Comparison of ENCODE assay signal across 8 mouse cellular contexts in genomic region chr6:141248691-141249584, GRCm38 (mm10). TPM values are rescaled to one million over a fixed set of nuclear protein-coding genes. Genes with fewer than 3 reads are reported as not detected.
DNase-seq lines count a peak whose midpoint lies in the region; ATAC-seq and TF ChIP-seq lines count a peak whose summit lies in the region.

TSS of gene Pde3a (plus strand) at chr6:141249269.

- H3K4me3 ChIP-seq in erythroblast, embryonic 14.5 days (replicated peaks): peak within 1 kb of the TSS; percentile 32
- H3K4me3 ChIP-seq in heart, adult 2 months: peak within 1 kb of the TSS; percentile 70
- H3K4me3 ChIP-seq in limb, embryonic 11.5 days (ENCODE audit: low read depth, low read length): peak within 1 kb of the TSS; percentile 73

- H3K4me2 ChIP-seq in limb, embryonic 11.5 days (ENCODE audit: low read depth, severe bottlenecking): peak within 1 kb of the TSS; percentile 95

- peaks cover 2% of the 10 kb centered on the region for H3K79me2 ChIP-seq in heart, adult 2 months (replicated peaks; ENCODE audit: control insufficient read depth, insufficient read depth, low read length)

- intact Hi-C loops in heart, adult 2 months (cut with DNase I): loop anchor here (2.0 to 5.0 kb wide), 2 partner anchors 60 to 322 kb away; no protein-coding TSS in a partner anchor
- intact Hi-C loops in left cerebral cortex, postnatal 14 days (cut with DNase I): no loop called here

- H3K9ac ChIP-seq in heart, adult 2 months (ENCODE audit: low read depth, low read length): peak within 1 kb of the TSS; percentile 95
- H3K9ac ChIP-seq in limb, embryonic 11.5 days (ENCODE audit: low read length): peak within 1 kb of the TSS; percentile 79

- H3K27me3 ChIP-seq in erythroblast, embryonic 14.5 days (ENCODE audit: control insufficient read depth): peaks cover 24% of the 10 kb centered on the region
- no peaks in the 10 kb centered on the region for H3K27me3 ChIP-seq in heart, adult 2 months (ENCODE audit: control insufficient read depth, insufficient read depth, low read length)
- no peaks in the 10 kb centered on the region for H3K27me3 ChIP-seq in limb, embryonic 11.5 days (ENCODE audit: control insufficient read depth, insufficient read depth, low read length)

- no peak for TF ChIP-seq EP300 in heart, adult 2 months (IDR thresholded peaks at IDR 0.05; ENCODE audit: insufficient read depth, low read depth, low read length)

- 2% methylated on average over 25 of the region's 28 CpGs for WGBS in heart, adult 2 months
- 1% methylated on average over 25 of the region's 28 CpGs for WGBS in limb, embryonic 11.5 days

- no peak for ATAC-seq in erythroblast, adult 5-6 weeks (replicated peaks; ENCODE audit: low FRiP score, poor library complexity, severe bottlenecking)
- ATAC-seq in limb, embryonic 11.5 days (ENCODE audit: insufficient number of reproducible peaks, low FRiP score, low TSS enrichment, low read depth): 0 out of 2 replicates have a peak, but pooled peaks have one; percentile 28

- H3K9me3 ChIP-seq in erythroblast, embryonic 14.5 days (ENCODE audit: control insufficient read depth, low read length): no peaks in the 10 kb centered on the region
- H3K9me3 ChIP-seq in limb, embryonic 11.5 days (ENCODE audit: control insufficient read depth, low read length): no peaks in the 10 kb centered on the region

- no peak for TF ChIP-seq CTCF in heart, adult 2 months (IDR thresholded peaks at IDR 0.05)

- no peaks in the 10 kb centered on the region for H3K36me3 ChIP-seq in erythroblast, embryonic 14.5 days (ENCODE audit: control insufficient read depth)
- H3K36me3 ChIP-seq in heart, adult 2 months (ENCODE audit: control insufficient read depth, insufficient read depth, low read length): no peaks in the 10 kb centered on the region; the same call in 1 of the 2 replicates
- no peaks in the 10 kb centered on the region for H3K36me3 ChIP-seq in limb, embryonic 11.5 days (ENCODE audit: control insufficient read depth, insufficient read depth, low read length)

- peak within 1 kb of the TSS; percentile 95 for H3K27ac ChIP-seq in heart, adult 2 months
- 0 out of 2 replicates have a peak within 1 kb of the TSS, but pooled peaks have one; percentile 3 for H3K27ac ChIP-seq in limb, embryonic 11.5 days (replicated peaks; ENCODE audit: low read depth, low read length)

- no peak for TF ChIP-seq POLR2A in heart, adult 2 months (IDR thresholded peaks at IDR 0.05; ENCODE audit: insufficient read depth, low read depth, low read length)

- no peaks in the 10 kb centered on the region for H3K4me1 ChIP-seq in erythroblast, embryonic 14.5 days (ENCODE audit: control insufficient read depth)
- H3K4me1 ChIP-seq in heart, adult 2 months (ENCODE audit: control insufficient read depth, insufficient read depth, low read length): no peaks in the 10 kb centered on the region; the same call in 1 of the 2 replicates
- peaks cover 13% of the 10 kb centered on the region for H3K4me1 ChIP-seq in limb, embryonic 11.5 days (ENCODE audit: control insufficient read depth, insufficient read depth, low read length)

- DNase-seq in adrenal gland, postnatal 14 days: peak; percentile 12
- DNase-seq in heart, adult 2 months: peak in 1 of 2 experiments; percentile 46
- DNase-seq in limb, embryonic 11.5 days (ENCODE audit: low spot score): no peak
- DNase-seq in retina, embryonic 14.5 days (ENCODE audit: low spot score): peak; percentile 26
- DNase-seq in left cerebral cortex, postnatal 14 days (ENCODE audit: low spot score in 2 of 2): no peak
- no peak for DNase-seq in MN1 (ENCODE audit: low spot score)

RNA-seq across cellular contexts. Expression of gene Pde3a, which starts in this region (rescaled TPM):
- polyA plus RNA-seq in erythroblast, embryonic 14.5 days (2012): not detected in 2 replicates
- total RNA-seq in erythroblast, adult 5-6 weeks (2015; ENCODE audit: low replicate concordance): not detected in 2 replicates
- under 0.01 and 0.28 TPM in 2 replicates for total RNA-seq in erythroblast, adult 5-6 weeks (2017; ENCODE audit: low replicate concordance)
- total RNA-seq in adrenal gland, postnatal 14 days (2021): 15.6 and 16.5 TPM in 2 replicates
- 10 to 100 TPM; 64.6 to 72.3 TPM for total RNA-seq in heart, adult 2 months (2021)
- 18.0 and 23.9 TPM in 2 replicates for polyA plus RNA-seq in heart, adult 2 months (2012; rRNA removed)
- polyA plus RNA-seq in limb, embryonic 11.5 days (2014; fragmentation: Nextera tagmentation; extraction: Ambion mirVana): 3.3 and 3.5 TPM in 2 replicates
- 1 to 10 TPM; 2.5 TPM for total RNA-seq in left cerebral cortex, postnatal 14 days (2021)

Comparison
In these comparisons a context has a peak if more than half of its experiments do, and no peak if none do; other contexts are left out.
1. DNase-seq: peak in adrenal gland, postnatal 14 days (single experiment) and retina, embryonic 14.5 days (single experiment); none in limb, embryonic 11.5 days (single experiment), left cerebral cortex, postnatal 14 days (0 of 2) and MN1 (single experiment).
2. Peak in every context shown above with its lines, with median percentiles within 50 percentile points of each other: H3K4me3 ChIP-seq.